Mouse (Mus musculus) yolk sac, embryonic 10.5 days (tissue): ENCODE data around the gene Impdh2.
"Not testable (repeated sequence)": the region's sequence is repeated elsewhere in the genome, so short reads cannot be mapped to it uniquely, and the experiment has no call there.

Source experiments
- DNase-seq: peaks from one replicate; pipeline ENCODE4 v3.0.0-alpha.2; 2017; ENCODE audit warnings: low spot score

Impdh2 gene

GRCm38 (mm10) chr9:108601986-108602385 lies 41.9 kb downstream of the Impdh2 start:
- no peak for DNase-seq

GRCm38 (mm10) chr9:108607929-108608328 lies 47.8 kb downstream of the Impdh2 start:
- DNase-seq, result not testable (repeated sequence)

GRCm38 (mm10) chr9:108608889-108609288 lies 48.8 kb downstream of the Impdh2 start:
- no peak for DNase-seq

GRCm38 (mm10) chr9:108611488-108611887 lies 51.4 kb downstream of the Impdh2 start:
- no peak for DNase-seq
